Mouse (Mus musculus): ENCODE results near the gene Gjb2.

Gene Gjb2

DNA sequence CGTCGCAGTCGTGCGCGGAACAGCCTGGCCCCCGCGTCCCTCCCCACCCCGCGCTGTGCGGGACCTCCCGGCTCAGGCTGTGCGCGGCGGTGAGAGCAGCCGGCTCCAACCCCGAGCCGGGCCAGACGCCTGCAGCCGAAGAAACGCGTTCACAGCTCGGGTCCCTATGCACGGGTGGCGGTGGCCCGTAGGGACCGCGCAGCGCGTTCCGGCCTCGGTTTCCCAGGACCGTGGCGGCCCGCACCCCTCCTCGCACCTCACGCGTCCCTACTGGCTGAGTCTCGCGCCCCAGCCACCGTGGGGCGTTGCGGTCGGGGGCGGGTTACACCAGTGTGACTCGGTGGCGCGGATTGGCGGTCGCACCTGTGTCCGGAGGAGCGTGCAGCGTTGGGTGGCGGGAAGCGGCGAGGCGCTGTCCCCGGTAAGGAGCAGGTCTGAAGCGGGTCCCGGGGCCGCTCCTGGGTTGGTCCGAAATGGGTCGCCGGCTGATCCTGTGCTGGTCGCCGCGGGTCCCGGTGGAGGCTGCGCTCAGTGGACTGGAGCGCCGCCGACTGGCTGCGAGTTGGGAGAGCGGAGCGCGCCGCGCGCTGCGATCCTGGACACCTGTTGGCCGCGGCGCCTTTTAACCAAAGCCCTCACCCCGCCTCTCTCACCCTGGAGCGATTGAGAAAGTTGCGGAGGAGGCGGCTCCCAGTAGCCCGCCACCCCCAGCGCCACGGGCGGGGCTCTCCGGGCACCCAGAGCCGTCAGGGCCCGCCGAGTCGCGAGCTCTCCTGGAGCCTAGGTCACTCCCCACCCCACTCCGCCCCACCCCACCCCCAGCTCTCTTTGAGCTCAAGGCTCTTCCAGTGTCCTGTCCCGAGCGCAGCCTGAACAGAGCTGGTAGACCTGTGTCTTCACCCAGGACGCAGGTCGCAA lies at the start of gene Gjb2:
Gjb2 (minus strand) TSS at position 597 of the 918 bp plus-strand sequence.
- peak; percentile 64 for DNase-seq (ENCODE audit: low spot score)

DNA sequence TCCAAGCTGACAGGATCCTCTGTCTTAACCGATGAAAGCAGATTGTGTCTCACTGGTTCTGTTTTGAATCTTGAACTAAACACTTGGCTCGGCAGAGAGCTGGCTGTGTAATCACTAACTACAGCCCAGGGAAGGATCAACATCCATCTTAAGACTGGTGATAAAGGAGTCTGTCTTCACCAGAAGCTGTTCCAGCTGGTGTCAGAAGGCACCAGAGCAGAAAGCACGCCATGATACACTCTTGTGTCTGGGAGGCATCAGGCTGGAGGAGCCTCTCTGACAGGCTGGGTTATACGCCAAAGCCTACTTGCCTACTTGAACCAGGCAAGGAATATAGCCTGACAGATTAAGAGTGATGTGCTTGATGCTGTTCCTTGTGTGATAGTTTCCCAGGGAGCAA lies 41.2 kb upstream of the Gjb2 start:
- no peak for DNase-seq (ENCODE audit: low spot score)

DNA sequence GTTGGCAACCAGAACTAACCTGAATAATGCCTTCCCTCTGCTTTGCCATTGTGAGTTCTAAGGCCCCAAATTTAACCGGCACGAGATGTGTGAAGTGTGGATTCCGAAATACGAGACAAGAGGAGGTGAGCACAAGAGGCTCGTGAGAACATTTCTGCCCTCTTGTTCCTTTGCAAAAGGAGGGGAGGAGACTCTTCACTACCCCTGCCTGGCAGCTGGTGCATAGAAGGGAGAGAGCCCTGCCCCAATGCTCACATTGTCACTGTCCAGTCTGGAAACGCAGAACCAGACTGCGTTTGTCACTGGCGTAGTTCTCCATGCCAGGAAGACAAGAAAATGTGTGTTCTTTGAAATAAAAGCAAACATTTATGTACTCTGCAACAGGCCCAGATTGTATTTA lies 30.8 kb upstream of the Gjb2 start:
- no peak for DNase-seq (ENCODE audit: low spot score)

DNA sequence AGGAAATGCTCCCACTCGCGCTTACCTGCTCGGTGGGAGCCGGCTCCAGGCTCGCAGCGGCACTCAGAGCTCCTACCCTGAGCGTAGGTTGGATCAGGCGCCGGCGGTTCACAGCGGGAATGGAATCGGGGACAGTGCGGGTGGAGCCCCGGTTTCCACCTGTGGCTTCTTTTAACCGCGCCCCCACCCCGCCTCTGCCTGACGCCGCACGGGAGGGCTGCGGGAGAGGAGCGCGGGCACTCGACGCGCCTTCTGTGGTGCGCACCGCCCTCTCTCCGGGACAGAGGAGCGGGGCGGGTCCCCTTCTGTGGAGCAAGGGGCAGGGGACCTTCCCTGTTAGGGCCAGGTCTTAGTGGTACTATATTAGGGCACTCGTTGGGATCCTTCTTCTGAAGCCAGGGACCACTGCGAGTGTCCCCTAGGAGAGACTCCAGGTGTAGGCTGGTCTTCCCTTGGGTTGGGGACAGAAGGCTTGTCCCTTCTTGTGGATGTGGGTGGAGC lies 28.7 kb upstream of the Gjb2 start, which contains the start of gene Gjb6:
Gjb6 (minus strand) TSS at position 451 of the 501 bp plus-strand sequence.
- DNase-seq (ENCODE audit: low spot score), result no peak

DNA sequence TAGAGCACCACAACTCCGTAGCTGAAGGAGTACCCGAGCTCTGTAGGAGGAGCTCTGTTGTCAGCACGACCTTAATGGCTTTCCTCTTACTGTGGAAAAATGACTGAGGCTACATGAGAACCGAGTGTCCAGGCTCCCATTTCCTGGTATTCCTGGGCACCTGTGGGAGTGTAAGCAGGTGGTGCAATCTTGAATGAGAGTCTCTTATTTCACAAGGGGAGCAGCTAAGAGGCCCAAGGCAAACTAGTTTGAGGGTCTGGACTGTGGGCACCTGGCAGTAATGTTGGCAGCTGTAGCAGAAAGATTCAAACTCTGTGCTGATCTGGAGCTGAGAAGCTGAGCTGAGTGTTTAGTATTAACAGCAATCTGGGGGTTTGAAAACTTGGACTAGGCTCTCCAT lies 22.9 kb upstream of the Gjb2 start:
- no peak for DNase-seq (ENCODE audit: low spot score)

DNA sequence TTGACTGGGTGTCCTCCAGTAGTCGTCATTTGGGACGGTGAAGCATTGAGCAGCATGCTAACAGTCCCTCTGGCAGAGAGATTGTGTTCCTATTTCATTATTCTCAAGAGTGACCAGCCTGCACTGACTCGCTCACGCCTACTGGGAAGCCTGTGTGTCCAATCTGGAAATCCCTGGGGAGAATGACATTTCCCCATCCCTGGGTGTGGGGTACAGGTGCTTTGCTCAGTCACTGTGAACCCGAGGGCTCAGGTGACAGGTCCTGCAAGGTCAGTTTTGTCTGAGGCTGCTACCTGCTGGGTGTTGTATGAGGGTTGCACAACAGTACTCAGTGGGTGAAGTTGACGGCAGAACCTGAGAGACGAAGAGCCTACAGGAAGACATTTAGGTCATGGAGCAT lies 17.8 kb upstream of the Gjb2 start:
- no peak for DNase-seq (ENCODE audit: low spot score)

DNA sequence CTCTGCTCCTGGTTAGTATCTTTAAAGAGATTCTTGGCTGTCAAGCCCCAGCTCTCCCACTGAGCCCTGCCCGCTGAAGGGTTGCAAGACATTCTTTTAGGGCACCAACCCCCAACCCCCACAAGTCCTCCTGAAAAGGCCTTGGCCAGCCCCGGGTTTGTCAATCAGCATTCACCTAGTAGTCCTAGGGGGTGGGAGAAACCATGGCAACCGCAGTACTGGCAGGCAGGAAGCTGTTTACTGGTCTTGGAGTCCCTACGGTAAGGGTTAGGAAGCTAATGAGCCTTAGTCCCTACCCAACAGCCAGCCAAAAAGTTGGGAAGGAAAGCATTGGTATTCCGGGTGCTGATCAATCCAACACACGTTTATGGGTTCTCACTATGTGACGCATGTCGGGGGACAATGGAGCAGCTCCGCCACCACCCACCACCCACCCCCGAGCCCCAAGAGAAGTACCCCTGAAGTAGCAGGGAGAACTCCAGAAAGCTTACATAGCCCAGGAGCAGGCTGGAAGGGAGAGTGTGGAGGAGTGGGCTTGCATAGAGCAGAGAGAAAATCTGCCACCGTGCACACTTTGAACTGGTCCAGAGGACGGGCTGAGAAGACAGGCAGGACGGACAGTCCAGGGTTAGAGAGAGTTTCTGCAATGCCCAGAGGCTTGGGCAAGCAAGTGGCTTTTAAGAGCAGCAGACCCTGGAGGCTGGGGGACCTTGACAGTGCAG lies 11.5 kb upstream of the Gjb2 start, which contains the start of gene Gm4491:
Gm4491 (minus strand) TSS at position 61 of the 722 bp plus-strand sequence.
- peak; percentile 75 for DNase-seq (ENCODE audit: low spot score)

DNA sequence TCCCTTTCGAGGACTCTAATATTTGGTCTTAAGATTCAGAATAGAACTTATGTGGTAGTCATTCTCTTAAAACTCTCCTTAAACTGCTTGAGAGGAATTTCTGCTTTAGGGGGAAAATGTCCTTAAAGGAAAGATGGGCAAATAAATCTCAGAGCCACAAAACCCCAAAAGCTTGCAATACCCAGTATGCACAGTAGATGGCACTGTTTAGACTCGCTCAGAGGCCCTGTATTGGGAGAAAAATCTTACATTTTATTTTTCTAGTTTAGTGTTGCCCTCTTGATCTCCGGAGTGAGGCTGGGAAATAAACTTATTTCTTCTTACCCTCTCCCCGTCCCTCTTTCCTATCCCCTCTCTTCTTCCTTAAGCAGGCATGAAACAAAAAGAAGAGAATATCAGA lies 4.7 kb upstream of the Gjb2 start:
- peak; percentile 89 for DNase-seq (ENCODE audit: low spot score)

DNA sequence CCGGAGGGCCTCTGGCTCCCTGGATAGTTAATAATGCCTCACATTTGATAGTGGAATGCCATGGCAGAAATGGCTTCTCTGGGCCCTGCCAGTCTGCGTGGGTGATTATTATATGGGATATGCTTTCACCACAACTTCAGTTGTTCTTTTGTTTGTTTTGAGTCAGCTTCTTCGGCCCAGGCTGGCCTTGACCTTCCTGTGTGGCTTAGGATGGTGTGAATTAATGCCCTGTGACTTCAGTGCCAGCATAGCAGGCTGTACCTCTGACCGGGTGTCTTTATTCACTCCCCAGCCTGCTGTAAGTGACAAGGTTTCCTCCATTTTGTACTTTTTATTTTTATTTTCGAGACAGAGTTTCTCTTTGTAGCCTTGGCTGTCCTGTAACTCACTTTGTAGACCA lies 3.4 kb upstream of the Gjb2 start:
- no peak for DNase-seq (ENCODE audit: low spot score)

DNA sequence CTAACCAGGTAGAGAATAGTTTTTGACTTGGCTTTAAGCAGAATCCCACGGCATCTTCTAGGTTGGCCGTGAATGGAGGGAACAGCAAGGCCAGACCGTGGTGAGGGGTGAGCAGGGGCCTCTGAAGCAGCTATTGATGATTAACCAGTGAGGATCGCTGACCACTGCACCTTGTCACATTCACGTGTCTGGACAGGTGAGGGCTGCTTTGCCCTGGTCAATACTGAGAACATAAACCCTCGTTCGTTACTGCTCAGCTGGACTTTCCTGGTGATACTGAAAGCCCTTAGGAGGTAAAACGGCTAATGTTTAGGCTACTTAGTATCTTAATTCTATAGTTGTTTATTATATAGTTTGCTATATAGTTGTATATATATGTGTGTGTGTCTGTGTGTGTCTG lies 2.6 kb upstream of the Gjb2 start:
- no peak for DNase-seq (ENCODE audit: low spot score)

DNA sequence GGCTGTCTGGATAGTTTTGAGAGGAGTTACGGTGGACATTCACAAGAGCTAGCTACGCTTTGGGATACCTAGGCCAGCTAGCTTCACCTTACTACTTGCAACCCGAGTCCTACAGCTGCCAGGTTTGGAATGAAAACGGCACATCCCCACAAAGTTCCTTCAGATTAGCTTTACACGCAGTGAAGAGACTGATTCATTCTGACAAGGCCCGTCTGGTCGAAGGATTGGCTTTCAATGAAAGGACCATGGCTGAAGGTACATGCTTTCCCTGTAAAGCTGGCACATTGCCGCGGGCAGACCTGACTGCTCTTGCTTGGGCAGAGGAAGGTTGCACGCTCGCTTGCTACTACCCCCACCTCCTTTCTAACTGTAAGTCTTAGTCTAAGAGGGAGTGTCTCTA lies 1.2 kb upstream of the Gjb2 start:
- DNase-seq (ENCODE audit: low spot score), result no peak

DNA sequence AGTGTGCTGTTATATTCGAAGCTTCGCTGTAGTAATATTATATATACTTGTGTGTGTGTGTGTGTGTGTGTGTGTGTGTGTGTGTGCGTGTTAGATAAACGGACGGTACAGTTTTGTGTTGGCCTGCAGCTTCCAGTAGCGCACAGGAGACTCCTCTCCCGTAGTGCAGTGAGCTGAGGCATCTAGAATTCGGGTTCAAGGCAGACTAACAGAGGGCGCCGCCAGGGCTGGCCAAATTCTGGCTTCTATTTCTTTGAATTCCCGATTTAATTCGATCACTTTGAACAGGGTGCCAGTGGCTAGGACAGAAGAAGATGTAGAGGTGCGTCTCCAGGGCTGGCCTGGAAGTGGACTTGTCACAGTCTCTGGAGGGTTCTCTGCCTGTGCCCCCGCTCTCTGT lies 609 bp upstream of the Gjb2 start:
- no peak for DNase-seq (ENCODE audit: low spot score)

DNA sequence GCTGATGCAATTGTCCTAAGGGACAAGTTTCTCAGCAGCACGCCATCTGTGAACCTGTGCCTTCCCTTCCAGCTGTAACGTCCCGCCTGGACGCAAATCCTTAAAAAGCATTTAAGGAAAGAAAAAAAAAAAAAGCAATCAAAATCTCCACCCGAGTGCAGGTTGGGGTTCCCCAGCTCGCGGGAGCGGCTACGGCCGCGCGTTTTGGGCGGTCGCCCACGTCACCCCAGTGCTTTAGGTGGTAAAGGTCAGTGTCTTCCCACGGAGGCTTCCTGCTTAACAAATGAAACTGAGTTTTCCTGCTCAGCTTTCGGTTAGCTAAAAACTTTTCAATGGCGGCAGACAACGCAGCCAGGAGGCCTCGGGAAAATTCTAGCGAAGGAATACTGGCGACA lies 794 bp downstream of the Gjb2 start:
- peak; percentile 41 for DNase-seq (ENCODE audit: low spot score)

DNA sequence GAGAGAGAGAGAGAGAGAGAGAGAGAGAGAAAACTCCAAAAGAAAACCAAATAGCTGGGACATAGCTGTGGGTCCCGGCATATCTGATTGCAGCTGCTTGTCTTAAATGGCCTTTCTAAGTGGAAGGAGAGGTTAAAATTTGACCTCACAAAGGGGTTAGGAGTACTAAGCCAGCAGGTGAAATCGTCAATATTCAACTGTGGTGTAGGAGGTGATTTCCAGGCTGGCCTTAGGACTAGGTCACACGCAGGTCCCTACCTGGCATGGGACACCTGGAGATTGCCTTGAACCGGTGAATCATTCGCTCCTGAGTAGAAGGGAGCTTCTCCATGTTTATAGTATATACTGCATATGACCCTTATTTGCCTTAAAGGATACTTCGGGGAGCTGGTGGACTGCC lies 1.4 kb downstream of the Gjb2 start:
- no peak for DNase-seq (ENCODE audit: low spot score)

DNA sequence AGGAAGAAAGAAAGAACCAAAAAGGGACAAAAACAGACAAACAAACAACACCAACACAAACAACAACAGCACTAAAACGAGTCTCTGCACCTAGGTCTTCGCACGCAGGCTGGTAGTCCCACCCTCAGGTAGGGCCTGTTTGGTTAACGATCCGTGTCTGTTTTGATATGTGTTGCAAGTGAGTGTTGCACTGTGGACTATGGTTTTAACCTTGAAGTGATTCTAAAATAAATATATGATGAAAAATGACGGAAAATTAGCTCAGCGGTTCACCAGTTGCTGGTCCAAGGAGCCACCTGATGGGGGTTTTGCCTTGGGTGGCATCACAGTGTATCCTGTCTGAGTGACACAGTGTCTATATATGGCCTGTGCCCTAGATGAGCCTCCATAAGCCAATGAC lies 2.9 kb downstream of the Gjb2 start:
- no peak for DNase-seq (ENCODE audit: low spot score)

DNA sequence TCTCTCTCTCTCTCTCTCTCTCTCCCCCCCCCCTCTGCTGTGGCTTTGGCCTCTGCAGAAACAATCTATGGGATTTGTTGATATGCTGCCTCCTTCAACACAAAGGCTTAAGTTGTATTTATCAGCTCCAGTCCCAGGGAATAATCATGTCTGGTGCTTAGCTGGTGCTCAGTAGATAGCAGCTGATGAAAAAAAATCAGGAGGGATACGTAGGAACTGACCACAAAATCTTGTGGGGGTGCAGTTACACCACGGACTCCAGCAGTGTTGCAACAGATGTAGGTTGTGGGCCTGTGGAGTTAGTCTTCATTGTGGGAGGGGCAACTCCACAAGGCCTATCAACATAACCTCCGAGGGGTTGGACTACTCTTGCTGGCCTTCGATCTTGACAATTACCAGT lies 8.6 kb downstream of the Gjb2 start:
- DNase-seq (ENCODE audit: low spot score), result no peak

DNA sequence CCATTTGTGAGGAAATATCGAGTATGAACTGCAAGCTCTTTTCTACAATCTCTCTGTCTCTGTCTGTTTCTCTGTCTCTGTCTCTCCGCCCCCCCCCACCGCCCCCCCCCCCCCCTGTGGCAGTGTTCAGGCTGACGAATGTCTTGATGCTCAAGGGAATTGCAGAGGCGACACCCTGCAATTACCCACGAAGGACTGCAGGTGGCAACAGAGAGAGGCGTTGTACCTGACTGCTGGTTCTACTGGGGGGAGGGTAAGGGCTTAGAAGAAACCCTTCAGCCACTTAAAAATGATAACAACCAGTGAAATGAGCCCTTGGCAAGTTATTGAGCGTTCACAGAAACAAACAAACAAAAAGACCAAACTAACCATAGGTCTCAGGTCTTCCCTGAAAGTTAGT lies 11.5 kb downstream of the Gjb2 start:
- peak; percentile 82 for DNase-seq (ENCODE audit: low spot score)

DNA sequence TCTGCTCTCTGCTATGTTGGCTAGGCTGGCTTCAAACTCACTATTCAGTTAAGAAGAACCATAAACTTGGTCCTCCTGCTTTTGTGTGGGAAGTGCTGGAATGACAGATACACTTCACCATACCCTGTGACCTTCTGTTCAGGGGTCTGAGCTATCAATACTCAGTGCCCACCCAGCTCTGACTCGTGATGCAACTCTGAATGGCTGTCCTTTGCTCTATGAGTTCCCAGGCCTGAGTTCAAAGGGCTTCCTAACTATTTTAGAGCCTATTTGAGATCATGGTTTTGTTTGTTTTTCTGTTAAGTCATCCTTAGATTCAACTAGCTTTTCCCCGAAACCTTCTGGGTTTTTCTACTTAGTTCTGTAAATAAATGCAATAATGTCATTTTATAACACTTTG lies 14.5 kb downstream of the Gjb2 start:
- no peak for DNase-seq (ENCODE audit: low spot score)

DNA sequence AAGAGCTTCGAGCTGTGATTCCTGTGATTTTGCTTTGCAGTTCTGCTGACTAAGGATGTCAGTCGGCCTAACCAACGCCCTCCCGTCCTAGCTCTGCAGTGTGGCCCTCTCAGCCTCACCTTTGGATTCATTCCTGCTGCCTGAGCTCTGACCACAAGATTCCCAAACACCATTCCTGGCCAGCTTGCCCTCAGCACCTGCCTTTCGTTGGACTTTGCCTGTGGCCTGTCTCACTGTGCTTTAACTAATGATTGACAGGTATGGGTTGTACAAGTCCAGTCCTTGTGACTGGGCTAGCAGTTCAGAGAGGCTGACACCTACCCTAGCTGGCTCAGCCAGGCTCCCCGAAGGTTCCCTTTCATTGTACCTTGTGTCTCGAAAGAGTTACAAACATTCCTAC lies 15.4 kb downstream of the Gjb2 start:
- DNase-seq (ENCODE audit: low spot score), result no peak

DNA sequence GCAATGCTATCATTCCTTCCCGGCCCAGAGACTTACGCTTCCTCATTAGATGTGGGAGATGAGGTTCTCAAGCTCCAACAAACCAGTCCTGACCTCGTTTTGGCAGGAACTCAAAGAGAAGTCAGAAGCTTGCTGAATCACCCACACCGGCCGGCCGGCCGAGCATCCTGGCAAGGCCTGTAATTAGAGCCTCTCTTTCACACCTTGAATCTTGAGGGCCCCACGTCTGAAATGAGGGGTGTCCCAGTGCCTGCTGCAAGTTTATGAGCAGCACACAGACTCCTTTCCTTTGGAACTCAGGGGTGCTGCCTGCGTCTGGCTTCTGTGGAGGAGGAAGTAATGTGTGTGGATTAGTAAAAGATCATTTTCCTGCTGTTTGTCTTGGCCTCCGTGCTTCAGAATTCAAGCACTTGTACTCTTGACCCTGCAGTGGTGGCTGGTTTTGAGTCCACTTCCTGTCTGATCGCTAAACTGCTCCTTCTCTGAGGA lies 20.3 kb downstream of the Gjb2 start:
- no peak for DNase-seq (ENCODE audit: low spot score)

DNA sequence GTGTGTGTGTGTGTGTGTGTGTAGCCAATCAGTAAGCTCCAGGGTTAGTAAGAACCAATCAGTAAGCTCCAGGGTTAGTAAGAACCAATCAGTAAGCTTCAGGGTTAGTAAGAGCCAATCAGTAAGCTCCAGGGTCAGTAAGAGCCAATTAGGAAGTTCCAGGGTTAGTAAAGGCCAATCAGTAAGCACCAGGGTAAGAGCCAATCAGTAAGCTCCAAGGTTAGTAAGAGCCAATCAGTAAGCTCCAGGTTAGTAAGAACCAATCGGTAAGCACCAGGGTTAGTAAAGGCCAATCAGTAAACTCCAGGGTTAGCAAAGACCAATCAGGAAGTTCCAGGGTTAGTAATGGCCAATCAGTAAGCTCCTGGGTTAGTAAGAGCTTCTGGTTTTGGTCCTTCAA lies 21.6 kb downstream of the Gjb2 start:
- no peak for DNase-seq (ENCODE audit: low spot score)

DNA sequence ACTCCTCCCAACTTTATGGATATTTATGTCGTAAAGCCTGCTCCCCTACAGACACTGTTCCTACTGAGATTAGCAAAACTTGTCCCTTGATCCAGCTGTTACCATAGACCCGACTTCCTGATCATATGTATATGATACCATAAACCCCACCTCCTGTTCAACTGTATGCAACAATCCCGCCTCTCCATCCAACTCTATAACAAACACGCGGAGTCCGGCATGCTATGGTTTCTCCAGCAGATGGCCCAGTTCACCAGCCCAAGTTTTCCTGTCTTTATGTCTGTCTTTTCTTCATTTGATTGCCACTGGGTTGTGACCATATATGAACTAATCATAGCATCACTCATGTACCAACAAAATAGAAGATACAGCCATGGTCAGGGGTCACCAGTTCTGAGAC lies 29.0 kb downstream of the Gjb2 start:
- no peak for DNase-seq (ENCODE audit: low spot score)

DNA sequence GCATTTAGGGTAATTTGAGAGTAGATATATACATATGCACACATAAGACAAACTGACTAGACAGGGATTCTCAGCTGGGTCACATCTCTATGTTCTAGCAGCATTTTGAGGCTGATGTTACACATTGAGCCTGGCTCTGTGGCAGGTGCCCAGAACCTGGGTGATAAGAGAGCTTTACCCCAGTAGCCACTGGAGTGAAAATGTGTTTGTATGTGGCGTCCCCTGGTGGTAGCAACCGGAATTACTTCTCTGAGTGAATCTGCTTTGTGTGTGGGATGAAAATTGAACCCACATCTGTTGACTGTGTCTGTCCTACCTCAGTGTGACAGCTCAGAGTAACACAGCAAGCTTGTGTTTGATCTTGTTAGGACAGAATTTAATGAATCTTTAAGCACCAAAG lies 34.6 kb downstream of the Gjb2 start:
- DNase-seq (ENCODE audit: low spot score), result peak; percentile 79

Data from embryo, embryonic 10.5 days (tissue).